Mouse (Mus musculus) liver, adult 2 months (tissue): ENCODE data around the gene Thrsp. TPM values are rescaled to one million over a fixed set of nuclear protein-coding genes. Genes with fewer than 3 reads are reported as not detected.

Experiments used
- DNase-seq: peaks from one replicate; pipeline ENCODE4 v3.0.0-alpha.2; 2011; ENCODE audit warnings: low read depth, low spot score; ENCODE audit errors: extremely low read depth
- H3K27ac ChIP-seq: fragments of 200-500 bp; replicated peaks from 2 replicates; pipeline ENCODE4 v1.5.1; 2012; ENCODE audit warnings: low read depth, mild to moderate bottlenecking, control low read depth, inconsistent platforms, low read length; ENCODE audit not compliant: insufficient read depth
- H3K27me3 ChIP-seq: fragments of 200-500 bp; 2 replicates; pipeline ENCODE4 v1.6.1; 2012; ENCODE audit warnings: mild to moderate bottlenecking, moderate library complexity, low read length, inconsistent platforms; ENCODE audit not compliant: control insufficient read depth, insufficient read depth
- H3K36me3 ChIP-seq: fragments of 200-500 bp; 2 replicates; pipeline ENCODE4 v1.6.1; 2012; ENCODE audit warnings: low read length, inconsistent platforms; ENCODE audit not compliant: control insufficient read depth, insufficient read depth
- H3K4me1 ChIP-seq: fragments of 200-500 bp; 2 replicates; pipeline ENCODE4 v1.6.1; 2011; ENCODE audit warnings: low read length; ENCODE audit not compliant: control insufficient read depth, insufficient read depth
- H3K4me3 ChIP-seq: fragments of 200-500 bp; 2 replicates; pipeline ENCODE4 v1.5.1; 2011; ENCODE audit warnings: low read depth, mild to moderate bottlenecking, control low read depth, low read length, moderate library complexity; ENCODE audit not compliant: insufficient read depth
- H3K79me2 ChIP-seq: fragments of 200-500 bp; 2 replicates; pipeline ENCODE4 v1.6.1; 2012; ENCODE audit warnings: inconsistent platforms, mild to moderate bottlenecking, low read length, moderate library complexity; ENCODE audit not compliant: control insufficient read depth, insufficient read depth
- H3K9ac ChIP-seq: fragments of 200-500 bp; 2 replicates; pipeline ENCODE4 v1.6.1; 2012; ENCODE audit warnings: low read depth, mild to moderate bottlenecking, control low read depth, inconsistent platforms, low read length
- CTCF ChIP-seq: fragments of 200-500 bp; IDR thresholded peaks from 2 replicates; pipeline ENCODE4 v1.5.1; 2011; ENCODE audit warnings: low read depth, low read length, control low read depth
- POLR2A ChIP-seq: fragments of 200-500 bp; IDR thresholded peaks from 2 replicates; pipeline ENCODE4 v1.6.1; 2011; ENCODE audit warnings: low read length, control low read depth; ENCODE audit not compliant: insufficient read depth; ENCODE audit errors: extremely low read depth
- WGBS: fragments of 180-500 bp; shearing (Covaris S2); methylation state at CpG from one replicate; pipeline ENCODE4 v1.1.7; 2018; 5-methylcytosine and 5-hydroxymethylcytosine counted together
- polyA plus RNA-seq: library from polyadenylated mRNA; depleted of rRNA; stranded (reverse); fragments of >200 nt; gene quantifications from 2 replicates; pipeline ENCODE4 v1.2.3, GENCODE M21; 2012
- total RNA-seq: library from RNA; depleted of rRNA; stranded (reverse); fragments of >200 nt; gene quantifications from 2 replicates; pipeline ENCODE4 v1.2.3, GENCODE M21; 2014

The Thrsp gene
- total and polyA plus RNA-seq, 2 experiments: 275 to 1,156 TPM

GRCm38 (mm10) chr7:97413981-97414380 is 3.5 kb downstream of the Thrsp start:
- 58% methylated on average over 1 of the region's 1 CpGs for WGBS
- peak; percentile 28 for DNase-seq
- H3K27me3 ChIP-seq: no peaks in the 10 kb centered on the region
- TF ChIP-seq POLR2A: no peak
- H3K36me3 ChIP-seq: peaks cover 25% of the 10 kb centered on the region
- peaks cover 12% of the 10 kb centered on the region for H3K4me1 ChIP-seq
- H3K27ac ChIP-seq: peak overlapping the region; percentile 87
- no peak overlapping the region for H3K9ac ChIP-seq
- peak overlapping the region; percentile 7; the same call in 1 of the 2 replicates for H3K4me3 ChIP-seq
- H3K79me2 ChIP-seq: peaks cover 8% of the 10 kb centered on the region; the same call in 1 of the 2 replicates

GRCm38 (mm10) chr7:97411575-97411974 is 6.0 kb downstream of the Thrsp start:
- DNase-seq: peak; percentile 77
- H3K36me3 ChIP-seq: peaks cover 30% of the 10 kb centered on the region
- 32% methylated on average over 3 of the region's 3 CpGs for WGBS
- H3K27me3 ChIP-seq: no peaks in the 10 kb centered on the region
- H3K9ac ChIP-seq: no peak overlapping the region
- TF ChIP-seq POLR2A (no peak), CTCF (peak; percentile 44)
- H3K4me3 ChIP-seq: no peak overlapping the region
- H3K27ac ChIP-seq: no peak overlapping the region
- 0 out of 2 replicates have a peak, but pooled peaks cover 3% of the 10 kb centered on the region for H3K79me2 ChIP-seq
- H3K4me1 ChIP-seq: peaks cover 6% of the 10 kb centered on the region; the same call in 1 of the 2 replicates

- 46% methylated on average over 2 of the region's 2 CpGs for WGBS
- no peak overlapping the region for H3K4me3 ChIP-seq
- H3K4me1 ChIP-seq: peaks cover 6% of the 10 kb centered on the region; the same call in 1 of the 2 replicates
- H3K79me2 ChIP-seq: 0 out of 2 replicates have a peak, but pooled peaks cover 3% of the 10 kb centered on the region
- TF ChIP-seq CTCF: no peak
- TF ChIP-seq POLR2A: no peak
- no peaks in the 10 kb centered on the region for H3K27me3 ChIP-seq
- DNase-seq: peak; percentile 64
- no peak overlapping the region for H3K27ac ChIP-seq
- H3K36me3 ChIP-seq: peaks cover 30% of the 10 kb centered on the region
- no peak overlapping the region for H3K9ac ChIP-seq
Observed at GRCm38 (mm10) chr7:97411106-97411505, 6.4 kb downstream of the Thrsp start.

GRCm38 (mm10) chr7:97407145-97407544 is 10.4 kb downstream of the Thrsp start:
- Histone ChIP-seq H3K9ac (no peak overlapping the region), H3K27me3 (no peaks in the 10 kb centered on the region), H3K36me3 (peaks cover 6% of the 10 kb centered on the region; the same call in 1 of the 2 replicates), H3K4me3 (no peak overlapping the region), H3K27ac (no peak overlapping the region), H3K79me2 (peaks cover 14% of the 10 kb centered on the region), H3K4me1 (peaks cover 3% of the 10 kb centered on the region; the same call in 1 of the 2 replicates)
- DNase-seq: no peak
- no peak for TF ChIP-seq POLR2A
- TF ChIP-seq CTCF: no peak
- WGBS: 88% methylated on average over 10 of the region's 10 CpGs

GRCm38 (mm10) chr7:97399960-97400715 is 17.4 kb downstream of the Thrsp start, which contains the start of gene Ndufc2:
Gene Ndufc2 (plus strand): TSS chr7:97400003.
- Histone ChIP-seq H3K27ac (peak within 1 kb of the TSS; percentile 87), H3K36me3 (no peaks in the 10 kb centered on the region), H3K79me2 (peaks cover 29% of the 10 kb centered on the region), H3K27me3 (no peaks in the 10 kb centered on the region), H3K4me1 (peaks cover 16% of the 10 kb centered on the region), H3K9ac (peak within 1 kb of the TSS; percentile 68), H3K4me3 (peak within 1 kb of the TSS; percentile 67)
- WGBS: under 1% methylated on average over 54 of the region's 54 CpGs
- peak; percentile 76 for DNase-seq
- TF ChIP-seq CTCF: no peak
- TF ChIP-seq POLR2A: peak; percentile 86

GRCm38 (mm10) chr7:97398943-97399342 is 18.6 kb downstream of the Thrsp start:
- peaks cover 25% of the 10 kb centered on the region for H3K79me2 ChIP-seq
- no peaks in the 10 kb centered on the region for H3K36me3 ChIP-seq
- H3K4me1 ChIP-seq: peaks cover 16% of the 10 kb centered on the region
- H3K27ac ChIP-seq: no peak overlapping the region
- DNase-seq: no peak
- TF ChIP-seq CTCF (no peak), POLR2A (no peak)
- no peak overlapping the region for H3K4me3 ChIP-seq
- 66% methylated on average over 6 of the region's 6 CpGs for WGBS
- H3K9ac ChIP-seq: no peak overlapping the region
- H3K27me3 ChIP-seq: no peaks in the 10 kb centered on the region
